In genomic region chr7:89428804-89429203, GRCm38 (mm10) we compare ENCODE assay signal across 26 mouse cellular contexts. TPM values are rescaled to one million over a fixed set of nuclear protein-coding genes. Genes with fewer than 3 reads are reported as not detected.
DNase-seq lines count a peak whose midpoint lies in the region; ATAC-seq and TF ChIP-seq lines count a peak whose summit lies in the region.
"Had no signal": no experiment of that assay in that cellular context is flagged by ENCODE, and none has a peak within 500 bp of the region (broad histone marks: within the 10 kb centered on the region; RNA-seq: fewer than 3 reads in every experiment).

No protein-coding gene starts in this region.

- H3K27me3 ChIP-seq in kidney, adult 2 months (replicated peaks; ENCODE audit: control insufficient read depth, insufficient read depth, low read length) = no peaks in the 10 kb centered on the region
- H3K27me3 ChIP-seq in kidney, embryonic 16.5 days (ENCODE audit: insufficient read depth, low read length) = no peaks in the 10 kb centered on the region
- no peaks in the 10 kb centered on the region for H3K27me3 ChIP-seq in kidney, postnatal 0 days (ENCODE audit: insufficient read depth, low read length)
- H3K27me3 ChIP-seq in kidney, embryonic 14.5 days (ENCODE audit: control insufficient read depth, insufficient read depth, low read length) = no peaks in the 10 kb centered on the region
- H3K27me3 ChIP-seq in liver, embryonic 16.5 days (ENCODE audit: control insufficient read depth, insufficient read depth, low read depth, low read length) = no peaks in the 10 kb centered on the region
- H3K27me3 ChIP-seq in liver, embryonic 12.5 days (replicated peaks) = no peaks in the 10 kb centered on the region
- H3K27me3 ChIP-seq: CH12.LX; forebrain, embryonic 13.5 days; heart, embryonic 13.5 days; Patski had no signal

- H3K4me3 ChIP-seq in kidney, adult 2 months (ENCODE audit: insufficient read depth, low read depth, low read length) = no peak overlapping the region
- H3K4me3 ChIP-seq in kidney, embryonic 16.5 days (ENCODE audit: low read length) = no peak overlapping the region
- no peak overlapping the region for H3K4me3 ChIP-seq in kidney, postnatal 0 days (replicated peaks; ENCODE audit: low read depth, low read length)
- H3K4me3 ChIP-seq in kidney, embryonic 14.5 days (ENCODE audit: low read length) = no peak overlapping the region
- no peak overlapping the region for H3K4me3 ChIP-seq in liver, embryonic 16.5 days (ENCODE audit: low read depth, low read length)
- H3K4me3 ChIP-seq in liver, embryonic 12.5 days = no peak overlapping the region
- H3K4me3 ChIP-seq: forebrain, embryonic 10.5 days; forebrain, embryonic 13.5 days; heart, adult 2 months; heart, embryonic 10.5 days; heart, embryonic 13.5 days had no signal

- H3K36me3 ChIP-seq in kidney, adult 2 months (ENCODE audit: control insufficient read depth, insufficient read depth, low read length) = no peaks in the 10 kb centered on the region
- H3K36me3 ChIP-seq in kidney, embryonic 16.5 days (ENCODE audit: insufficient read depth, low read length) = no peaks in the 10 kb centered on the region
- H3K36me3 ChIP-seq in kidney, postnatal 0 days (ENCODE audit: insufficient read depth, low read length) = no peaks in the 10 kb centered on the region
- no peaks in the 10 kb centered on the region for H3K36me3 ChIP-seq in kidney, embryonic 14.5 days (ENCODE audit: control insufficient read depth, insufficient read depth, low read length)
- H3K36me3 ChIP-seq in liver, embryonic 16.5 days (ENCODE audit: control insufficient read depth, insufficient read depth) = no peaks in the 10 kb centered on the region
- H3K36me3 ChIP-seq in liver, embryonic 12.5 days = no peaks in the 10 kb centered on the region
- H3K36me3 ChIP-seq: forebrain, embryonic 10.5 days; G1E; heart, embryonic 10.5 days; heart, embryonic 13.5 days had no signal

- ATAC-seq in kidney, embryonic 16.5 days (ENCODE audit: low FRiP score, low TSS enrichment) = no peak
- ATAC-seq in kidney, postnatal 0 days (replicated peaks; ENCODE audit: low FRiP score, low read depth) = 0 out of 2 replicates have a peak, but pooled peaks have one; percentile 45
- ATAC-seq in kidney, embryonic 14.5 days (ENCODE audit: low FRiP score, low TSS enrichment) = no peak
- ATAC-seq in liver, embryonic 16.5 days (ENCODE audit: low read depth) = peak; percentile 76
- ATAC-seq in liver, embryonic 12.5 days = no peak
- ATAC-seq: forebrain, embryonic 13.5 days; forebrain, embryonic 16.5 days; Patski had no signal

- 42% methylated on average over 5 of the region's 5 CpGs for WGBS in kidney, adult 2 months
- WGBS in kidney, embryonic 16.5 days = 63% methylated on average over 5 of the region's 5 CpGs
- 62% methylated on average over 5 of the region's 5 CpGs for WGBS in kidney, postnatal 0 days
- WGBS in kidney, embryonic 14.5 days = 68% methylated on average over 5 of the region's 5 CpGs
- WGBS in liver, embryonic 16.5 days (ENCODE audit: insufficient replicate concordance) = 47% methylated on average over 5 of the region's 5 CpGs
- 50% methylated on average over 5 of the region's 5 CpGs for WGBS in liver, embryonic 12.5 days (ENCODE audit: insufficient replicate concordance)

- H3K9me3 ChIP-seq in kidney, embryonic 16.5 days (ENCODE audit: low read length) = no peaks in the 10 kb centered on the region
- no peaks in the 10 kb centered on the region for H3K9me3 ChIP-seq in kidney, postnatal 0 days (replicated peaks; ENCODE audit: low read length)
- H3K9me3 ChIP-seq in kidney, embryonic 14.5 days (ENCODE audit: control insufficient read depth, low read length) = no peaks in the 10 kb centered on the region
- no peaks in the 10 kb centered on the region for H3K9me3 ChIP-seq in liver, embryonic 16.5 days (replicated peaks; ENCODE audit: control insufficient read depth, low read length)
- no peaks in the 10 kb centered on the region for H3K9me3 ChIP-seq in liver, embryonic 12.5 days (replicated peaks)
- H3K9me3 ChIP-seq: forebrain, embryonic 10.5 days; forebrain, embryonic 13.5 days; G1E; heart, embryonic 10.5 days; heart, embryonic 13.5 days had no signal

- no peak overlapping the region for H3K4me2 ChIP-seq in kidney, embryonic 16.5 days (replicated peaks; ENCODE audit: low read depth, low read length)
- no peak overlapping the region for H3K4me2 ChIP-seq in kidney, postnatal 0 days (ENCODE audit: low read length)
- H3K4me2 ChIP-seq in kidney, embryonic 14.5 days (replicated peaks; ENCODE audit: low read depth, low read length) = no peak overlapping the region
- H3K4me2 ChIP-seq in liver, embryonic 16.5 days (ENCODE audit: low read depth, low read length) = no peak overlapping the region
- no peak overlapping the region for H3K4me2 ChIP-seq in liver, embryonic 12.5 days
- H3K4me2 ChIP-seq: forebrain, embryonic 13.5 days; heart, embryonic 13.5 days; hindbrain, embryonic 14.5 days had no signal

- peak; percentile 73 for DNase-seq in kidney, adult 2 months
- DNase-seq in kidney, postnatal 0 days (ENCODE audit: low spot score) = no peak
- DNase-seq: adrenal gland, postnatal 10 days; adrenal gland, postnatal 36 days; B cell, adult 2 months; cerebellum, adult 18-20 months; cerebellum, adult 9-10 months; cerebellum, postnatal 14 days; gastrocnemius, postnatal 10 days; gastrocnemius, postnatal 36 days; heart, adult 2 months; heart, postnatal 14 days; heart, postnatal 4 days had no signal

- peaks cover 30% of the 10 kb centered on the region for H3K4me1 ChIP-seq in kidney, adult 2 months (ENCODE audit: control insufficient read depth, insufficient read depth, low read length)
- peaks cover 45% of the 10 kb centered on the region for H3K4me1 ChIP-seq in kidney, embryonic 16.5 days (ENCODE audit: insufficient read depth, low read length)
- H3K4me1 ChIP-seq in kidney, postnatal 0 days (replicated peaks; ENCODE audit: insufficient read depth, low read length) = peaks cover 8% of the 10 kb centered on the region
- H3K4me1 ChIP-seq in kidney, embryonic 14.5 days (ENCODE audit: control insufficient read depth, insufficient read depth, low read length) = peaks cover 22% of the 10 kb centered on the region
- peaks cover 2% of the 10 kb centered on the region for H3K4me1 ChIP-seq in liver, embryonic 16.5 days (ENCODE audit: control insufficient read depth, low read depth, low read length)
- H3K4me1 ChIP-seq in liver, embryonic 12.5 days = 0 out of 2 replicates have a peak, but pooled peaks cover under 1% of the 10 kb centered on the region

- TF ChIP-seq POLR2A in kidney, adult 2 months (IDR thresholded peaks at IDR 0.05; ENCODE audit: low read depth, low read length) = no peak

- no peak overlapping the region for H3K9ac ChIP-seq in kidney, embryonic 16.5 days (replicated peaks; ENCODE audit: low read length)
- H3K9ac ChIP-seq in kidney, postnatal 0 days (ENCODE audit: low read depth, low read length) = no peak overlapping the region
- no peak overlapping the region for H3K9ac ChIP-seq in kidney, embryonic 14.5 days (ENCODE audit: low read depth, low read length)
- no peak overlapping the region for H3K9ac ChIP-seq in liver, embryonic 16.5 days (ENCODE audit: low read depth, low read length)
- H3K9ac ChIP-seq in liver, embryonic 12.5 days = no peak overlapping the region
- H3K9ac ChIP-seq: forebrain, embryonic 13.5 days; heart, embryonic 13.5 days; hindbrain, embryonic 14.5 days had no signal

- H3K27ac ChIP-seq in kidney, adult 2 months (ENCODE audit: insufficient read depth, low read depth, low read length) = peak overlapping the region; percentile 46
- H3K27ac ChIP-seq in kidney, embryonic 16.5 days (ENCODE audit: low read length) = no peak overlapping the region; the same call in 1 of the 2 replicates
- peak overlapping the region; percentile 56; the same call in 1 of the 2 replicates for H3K27ac ChIP-seq in kidney, postnatal 0 days
- no peak overlapping the region for H3K27ac ChIP-seq in kidney, embryonic 14.5 days (ENCODE audit: low read depth, low read length)
- H3K27ac ChIP-seq in liver, embryonic 16.5 days (ENCODE audit: low read length) = 0 out of 2 replicates have a peak overlapping the region, but pooled peaks have one; percentile 3
- no peak overlapping the region for H3K27ac ChIP-seq in liver, embryonic 12.5 days
- H3K27ac ChIP-seq: forebrain, embryonic 10.5 days; forebrain, embryonic 13.5 days; heart, adult 2 months; heart, embryonic 10.5 days; heart, embryonic 13.5 days; hindbrain, embryonic 14.5 days had no signal

- TF ChIP-seq CTCF in kidney, adult 2 months (conservative IDR thresholded peaks at IDR 0.05; ENCODE audit: insufficient read depth, insufficient read length, low read depth, low read length) = no peak
- TF ChIP-seq CTCF in kidney, postnatal 0 days (IDR thresholded peaks at IDR 0.05; ENCODE audit: low read depth) = no peak

RNA-seq across cellular contexts. Expression of gene Fzd4, which starts 24.6 kb away (rescaled TPM):
- polyA plus RNA-seq in kidney, adult 2 months (2012; rRNA removed) = 28.7 and 31.2 TPM in 2 replicates
- polyA plus RNA-seq in kidney, embryonic 16.5 days (2015; fragmentation: Nextera tagmentation; extraction: Ambion mirVana) = 28.1 and 31.0 TPM in 2 replicates
- polyA plus RNA-seq in kidney, postnatal 0 days (2015; fragmentation: Nextera tagmentation; extraction: Ambion mirVana) = 29.6 and 30.9 TPM in 2 replicates
- 19.9 and 42.0 TPM in 2 replicates for polyA plus RNA-seq in kidney, embryonic 14.5 days (2014; fragmentation: Nextera tagmentation; extraction: Ambion mirVana)
- polyA plus RNA-seq in liver, embryonic 16.5 days (2015; fragmentation: Nextera tagmentation; extraction: Ambion mirVana) = 2.0 and 2.6 TPM in 2 replicates
- 3.5 and 4.5 TPM in 2 replicates for polyA plus RNA-seq in liver, embryonic 12.5 days (2016; fragmentation: Nextera tagmentation; extraction: Ambion mirVana)
- polyA plus RNA-seq: G1E had no signal

RNA-seq across cellular contexts. Expression of gene Tmem135, which starts 24.8 kb away (rescaled TPM):
- polyA plus RNA-seq in kidney, adult 2 months (2012; rRNA removed) = 53.6 and 100 TPM in 2 replicates
- polyA plus RNA-seq in kidney, embryonic 16.5 days (2015; fragmentation: Nextera tagmentation; extraction: Ambion mirVana) = 37.6 and 39.9 TPM in 2 replicates
- 41.6 and 45.5 TPM in 2 replicates for polyA plus RNA-seq in kidney, postnatal 0 days (2015; fragmentation: Nextera tagmentation; extraction: Ambion mirVana)
- 19.2 and 31.9 TPM in 2 replicates for polyA plus RNA-seq in kidney, embryonic 14.5 days (2014; fragmentation: Nextera tagmentation; extraction: Ambion mirVana)
- 17.6 and 18.6 TPM in 2 replicates for polyA plus RNA-seq in liver, embryonic 16.5 days (2015; fragmentation: Nextera tagmentation; extraction: Ambion mirVana)
- polyA plus RNA-seq in liver, embryonic 12.5 days (2016; fragmentation: Nextera tagmentation; extraction: Ambion mirVana) = 16.0 and 16.7 TPM in 2 replicates

Comparison
In these comparisons a context has a peak if more than half of its experiments do, and no peak if none do; other contexts are left out.
1. H3K27ac ChIP-seq: peak in kidney, adult 2 months (single experiment), kidney, postnatal 0 days (single experiment) and liver, embryonic 16.5 days (single experiment); none in kidney, embryonic 16.5 days (single experiment), kidney, embryonic 14.5 days (single experiment) and liver, embryonic 12.5 days (single experiment).
2. ATAC-seq: peak in kidney, postnatal 0 days (single experiment) and liver, embryonic 16.5 days (single experiment); none in kidney, embryonic 16.5 days (single experiment), kidney, embryonic 14.5 days (single experiment) and liver, embryonic 12.5 days (single experiment).